14 mouse cellular contexts compared by ENCODE assay signal in genomic region chr10:127225213-127225612, GRCm38 (mm10).
"Had no signal": no experiment of that assay in that cellular context is flagged by ENCODE, and none has a peak within 500 bp of the region (broad histone marks: within the 10 kb centered on the region; RNA-seq: fewer than 3 reads in every experiment).

No protein-coding gene starts in this region.

- ATAC-seq: midbrain, embryonic 15.5 days had no signal

- H3K4me1 ChIP-seq: midbrain, embryonic 15.5 days had no signal

- H3K9me3 ChIP-seq: liver, embryonic 13.5 days; midbrain, embryonic 12.5 days; midbrain, embryonic 15.5 days; neural tube, embryonic 12.5 days had no signal

- DNase-seq: kidney, adult 18-20 months; kidney, adult 9 months; kidney, postnatal 14 days; kidney, postnatal 4 days; layer of hippocampus, adult 9-11 months; layer of hippocampus, postnatal 36 days; liver, embryonic 13.5 days; lung, adult 2 months; lung, postnatal 14 days; lung, postnatal 4 days; thymus, adult 18-20 months had no signal

- H3K27ac ChIP-seq: liver, embryonic 13.5 days; midbrain, embryonic 12.5 days; midbrain, embryonic 15.5 days; neural tube, embryonic 12.5 days had no signal

- H3K4me2 ChIP-seq: liver, embryonic 13.5 days; midbrain, embryonic 12.5 days; midbrain, embryonic 15.5 days; neural tube, embryonic 12.5 days had no signal

- H3K36me3 ChIP-seq: liver, embryonic 13.5 days had no signal

- H3K9ac ChIP-seq: liver, embryonic 13.5 days; midbrain, embryonic 12.5 days; midbrain, embryonic 15.5 days; neural tube, embryonic 12.5 days had no signal

- H3K27me3 ChIP-seq: midbrain, embryonic 15.5 days had no signal

- H3K4me3 ChIP-seq: liver, embryonic 13.5 days; midbrain, embryonic 12.5 days; midbrain, embryonic 15.5 days; neural tube, embryonic 12.5 days had no signal
